Mouse (Mus musculus) urinary bladder, postnatal 4 days (tissue): ENCODE data around the gene Slc22a12.

Experiments
- DNase-seq, 2 experiments: peaks; one replicate each; pipeline ENCODE4 v3.0.0; 2021 to 2022; ENCODE audit warnings: low spot score in 2 of 2

Slc22a12 gene

DNA sequence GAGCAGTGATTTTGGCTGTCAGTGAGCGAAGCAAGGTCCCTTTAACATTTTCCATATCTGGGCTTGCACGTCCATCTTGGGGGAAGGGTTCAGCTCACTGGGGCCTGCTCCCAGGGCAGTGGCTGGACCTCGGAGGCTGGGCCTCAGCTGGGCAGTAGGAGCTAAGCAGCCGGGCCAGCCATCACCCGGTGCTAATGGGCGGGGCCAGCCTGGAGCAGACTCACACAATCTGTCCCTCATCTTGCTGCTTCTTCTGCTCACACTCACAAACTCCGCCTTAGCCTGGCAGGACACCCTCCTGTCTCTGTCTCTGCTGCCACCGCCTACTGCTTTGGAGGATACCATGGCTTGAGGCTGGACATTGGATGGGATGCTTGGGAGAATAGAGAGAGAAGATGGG is 26.7 kb downstream of the Slc22a12 start:
- no peak for DNase-seq

DNA sequence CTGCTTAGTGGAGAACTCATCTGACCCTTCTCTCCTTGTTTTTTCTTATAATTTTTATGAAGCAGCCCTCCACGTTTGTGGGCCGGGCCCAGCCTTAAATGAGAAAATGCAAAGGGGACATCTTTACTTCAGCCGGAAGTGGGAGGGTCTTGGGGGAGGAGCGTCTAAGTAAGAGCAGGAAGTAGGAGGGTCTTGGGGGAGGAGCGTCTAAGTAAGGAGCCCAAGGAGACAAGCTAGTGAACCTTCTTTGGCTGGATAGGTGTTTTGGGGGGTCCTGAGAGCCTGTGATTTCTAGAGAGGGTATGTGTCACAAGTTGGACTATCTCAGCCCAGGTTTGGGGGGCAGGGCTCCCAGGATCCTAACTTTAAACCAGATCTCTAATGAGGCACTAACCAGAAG is 27.4 kb downstream of the Slc22a12 start:
- DNase-seq, result no peak

DNA sequence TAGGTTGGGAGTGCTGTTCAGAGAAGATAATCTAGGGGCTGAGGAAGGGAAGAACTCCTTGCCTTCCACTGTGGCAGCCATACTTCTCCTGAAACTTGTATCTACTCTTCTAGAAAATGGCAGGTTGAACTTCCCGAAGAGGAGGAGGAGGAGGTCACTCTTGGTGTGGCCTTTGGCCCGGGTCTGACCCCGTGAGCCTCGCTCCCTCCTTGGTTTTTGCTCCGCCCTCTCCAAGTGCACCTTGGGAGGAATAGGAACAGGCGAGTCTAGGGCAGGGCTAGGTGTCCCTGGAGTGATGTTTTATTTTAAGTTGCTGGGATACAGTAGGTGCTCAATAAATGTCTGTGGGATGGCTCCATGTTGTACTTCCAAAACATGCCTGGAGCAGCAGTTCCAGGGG is 27.9 kb downstream of the Slc22a12 start:
- DNase-seq, result no peak

DNA sequence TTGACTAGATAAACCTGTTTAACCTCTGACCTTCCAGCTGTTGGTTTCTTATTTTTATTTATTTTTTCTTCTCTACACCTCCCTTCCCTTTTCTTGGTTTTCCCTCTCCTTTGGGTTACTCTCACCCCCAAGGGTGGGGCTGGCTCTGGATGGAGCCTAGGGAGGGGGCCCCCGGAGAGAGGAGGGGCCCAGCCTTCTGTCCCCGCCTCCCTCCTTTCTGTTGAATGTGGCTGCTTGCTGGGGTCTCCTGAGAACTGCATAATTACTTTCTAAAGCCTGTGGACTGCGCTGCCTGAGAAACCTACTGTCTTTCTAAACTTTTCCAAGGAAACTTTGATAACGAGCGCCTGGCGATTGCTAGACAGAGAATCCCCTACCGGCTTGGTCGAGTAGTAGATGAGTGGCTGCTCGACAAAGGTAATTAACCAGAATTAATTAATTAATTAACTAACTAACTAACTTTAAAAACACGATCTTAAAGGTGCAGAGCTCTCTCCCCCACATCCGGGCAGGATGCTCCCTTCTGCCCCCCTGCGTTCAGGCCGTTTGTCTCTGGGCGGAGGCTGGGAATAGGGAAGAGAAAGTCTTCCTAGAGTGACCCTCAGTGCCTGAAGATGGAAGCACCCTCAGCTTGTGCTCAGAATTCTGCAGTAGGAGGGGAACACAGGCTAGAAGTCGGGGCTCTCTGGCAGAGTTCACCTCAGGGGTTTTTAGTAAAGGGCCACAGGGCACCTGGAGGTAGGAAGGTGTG is 29.3 kb downstream of the Slc22a12 start:
- no peak for DNase-seq

DNA sequence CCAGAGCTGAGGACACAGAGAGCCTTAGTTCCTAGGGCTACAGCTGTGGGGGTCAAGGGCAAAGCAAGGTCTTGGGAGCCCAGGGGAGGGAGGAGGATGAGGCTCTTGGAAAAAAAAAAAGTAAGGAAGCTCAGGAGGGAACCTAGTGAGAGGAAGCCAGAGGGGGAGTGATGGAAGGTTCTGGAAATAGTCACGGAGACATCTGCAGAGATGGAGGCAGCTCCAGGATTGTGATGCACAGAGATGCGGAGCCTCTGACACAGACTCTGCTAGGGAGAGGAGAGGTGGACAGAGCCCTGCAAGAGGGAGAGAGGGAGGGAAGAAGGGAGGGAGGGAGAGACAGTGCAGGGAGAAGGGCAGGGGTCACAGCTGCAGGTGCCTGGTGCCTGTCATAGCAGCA is 32.3 kb downstream of the Slc22a12 start:
- DNase-seq, result no peak

DNA sequence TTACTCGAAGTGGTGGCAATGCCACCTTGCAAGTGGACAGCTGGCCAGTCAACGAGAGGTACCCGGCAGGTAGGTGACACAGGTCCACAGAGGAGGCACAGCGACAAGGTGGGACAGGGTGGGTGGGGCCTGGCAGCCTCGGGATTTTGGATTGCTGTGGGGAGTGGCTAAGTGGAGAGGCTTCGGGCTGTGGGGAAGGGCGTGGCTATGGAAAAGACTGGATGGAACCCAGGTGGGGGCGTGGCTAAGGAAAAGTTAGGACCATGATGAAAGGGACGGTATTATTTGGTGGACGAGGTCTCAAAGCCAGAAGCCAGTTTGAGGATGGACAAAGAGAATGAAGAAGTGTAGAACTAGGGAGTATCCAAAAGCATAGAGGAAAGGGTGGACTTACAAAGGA is 33.0 kb downstream of the Slc22a12 start:
- DNase-seq, result no peak

DNA sequence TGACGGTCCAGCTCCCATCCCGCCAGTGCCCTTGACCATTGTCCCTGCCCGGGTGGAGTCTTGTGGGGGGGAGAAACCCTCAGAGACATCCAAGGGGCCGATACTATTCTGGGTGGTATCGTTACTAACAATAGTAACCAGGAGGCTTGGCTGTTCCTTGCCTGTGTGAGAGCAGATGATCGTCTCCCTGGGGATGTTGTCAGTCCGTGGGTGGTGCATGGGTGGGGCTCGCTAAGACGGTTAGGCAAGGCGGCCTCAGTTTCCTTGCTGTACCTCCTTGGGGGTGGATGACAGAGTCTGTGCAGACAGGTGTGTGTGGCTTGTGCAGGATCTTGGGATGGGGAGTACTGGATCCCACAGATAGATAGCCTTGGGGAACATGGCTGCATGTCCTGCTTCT is 35.4 kb downstream of the Slc22a12 start:
- no peak for DNase-seq

DNA sequence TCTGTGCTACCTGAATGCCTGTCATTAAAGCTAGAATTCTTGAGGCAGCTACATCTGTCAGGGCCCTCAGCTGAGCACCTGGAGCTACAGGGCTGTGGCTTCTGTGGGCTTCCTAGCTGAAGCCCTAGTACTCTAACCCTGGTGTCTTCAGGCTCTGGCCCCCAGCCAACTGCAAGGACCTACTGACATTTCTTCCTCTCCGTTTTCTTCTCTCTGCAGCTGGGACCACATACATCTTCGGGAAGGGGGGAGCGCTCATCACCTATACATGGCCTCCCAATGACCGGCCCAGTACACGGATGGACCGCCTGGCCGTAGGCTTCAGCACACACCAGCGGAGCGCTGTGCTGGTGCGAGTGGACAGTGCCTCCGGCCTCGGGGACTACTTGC is 38.2 kb downstream of the Slc22a12 start:
- no peak for DNase-seq

DNA sequence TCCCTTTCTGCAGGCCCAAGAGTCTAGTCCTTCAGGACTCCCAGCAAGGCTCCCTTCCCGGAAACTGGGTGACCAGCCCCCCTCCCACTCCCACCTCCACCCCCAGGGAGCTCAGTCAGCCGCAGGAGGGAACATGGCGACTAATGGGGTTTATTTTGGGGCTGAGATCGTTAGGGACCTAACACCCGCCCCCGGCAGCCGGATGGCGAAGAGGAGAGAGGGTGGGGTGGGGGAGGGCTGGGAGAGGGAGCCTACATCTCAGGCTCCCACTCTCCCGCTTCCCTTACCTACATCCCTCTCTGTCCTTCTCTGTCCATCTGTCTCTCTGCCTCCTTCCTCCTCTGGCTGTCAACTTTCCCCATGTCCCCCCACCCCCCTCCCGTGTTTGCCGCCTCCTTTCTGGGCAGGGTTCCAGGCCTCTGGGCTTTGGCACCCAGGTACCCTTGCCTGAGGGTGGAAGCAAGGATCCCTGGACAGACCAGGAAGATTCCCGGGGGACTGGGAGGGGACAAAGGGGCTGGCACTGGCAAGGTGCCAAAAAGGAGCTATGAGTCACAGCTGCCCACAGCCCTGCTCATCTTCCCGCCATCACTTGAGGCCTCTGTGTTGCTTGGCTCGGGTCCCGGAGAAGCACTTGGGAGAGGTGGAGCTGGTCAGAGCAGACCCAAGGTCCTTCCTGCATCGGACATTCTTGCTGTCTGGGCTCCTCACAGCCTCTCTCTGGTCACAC is 38.7 kb downstream of the Slc22a12 start:
- no peak for DNase-seq

DNA sequence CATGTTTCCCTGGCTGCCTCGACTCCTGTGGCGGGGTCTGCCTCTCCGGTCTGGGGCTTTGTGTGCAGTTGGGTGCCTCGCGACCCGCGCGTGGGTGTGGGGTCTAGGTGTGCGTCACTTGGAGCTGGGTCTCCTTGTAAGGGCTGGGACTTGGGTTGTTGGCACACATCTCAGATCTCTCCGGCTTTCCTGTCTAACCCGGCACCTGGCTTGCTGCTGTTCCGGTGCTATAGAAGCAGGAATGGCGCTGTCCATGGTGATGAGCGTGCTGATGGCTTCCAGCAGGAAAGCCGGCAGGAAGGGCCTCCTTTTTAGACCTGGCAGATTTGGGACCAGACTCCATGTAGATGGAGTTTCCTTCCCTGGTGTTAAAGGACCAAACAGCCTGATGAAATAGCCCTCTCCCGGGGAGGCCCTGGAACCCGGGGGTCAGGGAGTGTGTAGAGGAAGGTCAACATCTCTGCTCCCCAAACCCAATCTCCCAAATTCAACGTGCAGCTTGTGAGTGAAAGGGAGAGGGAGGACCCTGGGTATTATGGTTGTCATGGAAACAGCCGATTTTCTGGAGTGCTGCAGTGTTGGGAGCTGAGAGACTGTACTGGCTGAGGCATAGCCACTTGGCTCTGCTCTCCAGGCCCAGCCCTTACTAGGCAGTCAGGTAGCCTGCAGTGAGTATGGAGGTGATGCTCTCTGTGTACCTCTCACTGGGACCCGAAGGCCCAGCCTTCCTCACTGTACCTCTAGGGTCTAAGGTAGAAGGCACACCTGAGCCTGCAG is 40.1 kb downstream of the Slc22a12 start:
- DNase-seq, result peak; percentile 54 to 72

DNA sequence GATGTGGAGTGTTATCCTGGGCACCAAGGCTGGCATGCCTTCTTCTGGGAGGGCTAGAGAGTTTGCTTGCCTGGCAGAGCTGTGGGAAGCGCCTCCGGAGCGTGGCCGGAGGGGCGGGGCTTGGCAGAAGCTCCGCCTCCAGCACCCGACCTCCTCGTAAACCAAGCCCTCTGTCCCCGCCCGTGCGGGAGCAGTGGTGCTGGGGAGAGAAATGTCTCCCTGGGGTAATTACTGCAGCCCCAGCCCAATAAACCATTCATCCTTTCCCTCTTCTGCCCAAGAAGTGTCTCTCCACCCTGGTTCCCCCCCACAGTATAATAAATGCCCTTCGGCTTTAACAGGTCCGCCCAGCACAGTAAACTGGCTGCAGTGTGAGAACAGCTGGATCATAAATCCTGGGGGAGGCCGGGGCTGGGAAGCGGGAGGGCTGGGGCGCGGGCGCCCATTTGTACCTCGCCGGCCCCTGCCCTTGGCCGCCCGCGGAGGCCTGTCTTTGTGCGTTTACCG is 40.7 kb downstream of the Slc22a12 start:
- DNase-seq, result no peak

DNA sequence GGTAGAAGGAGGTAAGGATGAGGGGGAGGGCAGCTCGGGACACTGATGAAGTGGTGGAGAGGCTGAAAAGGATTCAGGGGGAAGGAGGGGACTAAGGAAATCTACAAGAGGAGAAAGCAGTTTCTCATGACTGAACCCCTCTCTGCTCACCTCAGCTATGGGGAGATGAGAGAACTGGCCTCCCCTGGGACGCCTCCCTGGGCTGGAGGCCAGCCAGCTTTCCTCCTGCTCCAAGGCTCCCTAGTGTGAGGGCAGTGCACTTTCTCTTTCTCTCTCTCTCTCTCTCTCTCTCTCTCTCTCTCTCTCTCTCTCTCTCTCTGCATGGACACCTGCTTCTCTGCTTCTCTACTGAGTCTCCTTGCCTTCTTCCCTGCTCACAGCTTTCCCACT is 42.2 kb downstream of the Slc22a12 start:
- no peak for DNase-seq

DNA sequence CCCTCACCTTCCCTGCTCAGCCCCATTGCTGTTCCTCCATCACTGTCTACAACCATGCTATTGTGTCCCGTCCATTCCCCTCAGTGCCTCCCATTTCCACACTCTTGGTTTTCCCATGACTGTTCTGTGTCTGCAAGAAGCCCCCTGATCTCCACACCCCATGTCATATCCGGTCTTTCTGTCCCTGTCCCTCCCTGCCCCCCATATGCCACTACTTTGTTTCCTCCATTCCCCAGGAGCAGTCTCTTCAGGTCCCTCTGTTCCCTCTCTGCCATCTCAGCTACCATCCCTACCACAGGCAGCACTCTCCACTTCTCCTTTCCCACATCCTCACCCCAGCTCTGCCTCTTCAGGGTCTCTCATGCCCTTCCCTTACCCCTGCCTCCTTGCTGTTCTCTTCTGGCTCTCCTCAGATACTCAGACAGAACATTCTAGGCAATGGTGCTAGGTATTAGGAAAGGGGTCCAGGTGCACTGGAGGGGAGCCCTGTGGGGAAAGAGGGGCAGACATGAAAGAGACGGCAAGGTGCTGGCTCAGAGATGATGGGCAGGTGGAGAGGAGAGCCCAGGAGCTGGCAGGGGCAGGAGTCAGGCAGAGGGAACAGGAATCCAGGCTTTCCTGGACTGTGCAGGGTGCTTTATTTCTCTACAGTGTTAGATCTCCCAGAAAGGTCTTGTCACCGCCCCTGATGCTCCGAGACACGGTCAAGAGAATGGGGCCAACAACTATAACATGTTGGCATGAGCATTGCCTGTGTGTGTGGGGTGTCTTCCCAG is 42.8 kb downstream of the Slc22a12 start:
- no peak for DNase-seq

DNA sequence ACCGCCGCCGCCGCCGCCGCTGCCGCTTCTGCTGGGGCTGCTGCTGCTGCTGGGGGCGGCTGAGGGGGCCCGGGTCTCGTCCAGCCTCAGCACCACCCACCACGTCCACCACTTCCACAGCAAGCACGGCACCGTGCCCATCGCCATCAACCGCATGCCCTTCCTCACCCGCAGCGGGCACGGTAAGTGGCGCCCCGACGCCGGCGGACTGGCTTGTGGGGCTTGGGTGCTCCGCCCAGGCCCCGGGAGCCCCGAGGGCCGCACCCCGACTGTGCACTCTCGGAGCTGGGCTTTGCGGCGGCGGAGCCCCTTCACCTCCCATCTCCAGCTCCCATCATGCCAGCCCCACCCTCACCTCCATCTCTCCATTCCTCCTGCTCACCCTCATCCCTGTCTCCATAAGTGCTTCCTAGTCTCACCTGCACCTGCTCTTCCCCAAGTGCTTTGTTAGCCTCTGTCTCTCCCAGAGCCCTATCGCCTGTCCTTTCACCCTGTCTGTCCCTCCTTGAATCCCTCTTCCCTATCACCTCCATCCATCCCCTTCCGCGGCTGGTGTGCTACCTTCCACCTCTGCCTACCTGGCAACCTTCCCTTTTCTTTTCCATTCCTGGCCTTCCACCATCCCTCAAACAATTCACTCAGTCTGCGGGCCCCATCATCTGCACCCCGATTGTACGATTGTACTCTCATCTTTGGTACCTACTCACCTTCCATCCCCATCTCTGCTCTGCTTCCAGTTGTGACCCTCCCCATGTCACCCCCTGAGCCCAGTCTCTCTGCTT is 44.3 kb downstream of the Slc22a12 start:
- no peak for DNase-seq

DNA sequence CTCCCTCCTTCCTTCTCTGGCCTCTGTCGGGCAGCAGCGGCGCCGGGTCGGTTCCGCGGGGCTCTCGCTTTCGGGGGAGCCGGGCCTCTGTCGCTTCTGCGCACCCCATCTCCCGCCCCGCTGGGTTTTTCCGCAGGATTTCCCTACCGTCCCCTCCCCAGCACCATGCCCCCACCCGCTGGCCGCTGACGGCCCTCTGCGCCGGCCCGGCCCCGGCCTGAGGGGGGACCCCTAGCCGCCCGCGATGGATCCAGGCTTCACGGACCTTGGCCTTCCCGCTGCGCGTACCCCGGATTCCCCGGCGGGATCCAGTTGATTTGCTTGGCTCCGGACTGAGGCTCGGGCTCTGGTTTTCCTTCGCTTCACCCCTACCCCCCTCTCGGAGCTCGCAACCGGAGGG is 45.0 kb downstream of the Slc22a12 start:
- DNase-seq, result no peak

DNA sequence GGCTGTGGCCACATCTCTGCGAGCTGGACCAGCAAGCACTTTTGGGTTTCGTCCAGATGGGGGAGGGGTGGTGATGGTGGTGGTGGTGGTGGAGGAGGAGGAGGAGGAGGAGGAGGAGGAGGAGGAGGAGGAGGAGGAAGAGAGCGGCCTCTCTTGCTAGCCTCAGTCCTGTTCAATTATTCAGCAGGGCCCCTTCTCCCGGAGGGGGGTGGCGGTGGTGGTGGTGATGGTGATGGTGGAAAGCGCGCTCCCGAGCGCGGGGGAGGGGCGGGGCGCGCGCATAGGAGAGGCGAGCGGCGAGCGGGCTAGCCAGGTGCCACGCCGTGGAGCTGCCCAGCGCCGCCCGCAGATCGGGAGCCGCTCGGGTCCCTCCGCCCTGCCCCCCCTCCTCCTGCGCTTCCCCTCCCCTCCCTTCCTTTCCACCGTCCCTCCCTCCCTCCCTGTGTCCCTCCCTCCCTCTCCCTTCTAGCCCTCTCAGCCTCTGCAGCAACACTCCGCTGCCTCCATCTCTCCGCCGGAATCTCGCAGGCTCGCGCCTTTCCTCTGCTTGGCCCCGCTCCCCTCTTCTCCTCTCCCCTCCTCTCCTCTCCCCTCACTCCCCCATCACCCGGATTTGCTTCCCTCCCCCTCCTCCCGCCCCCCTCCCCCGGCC is 45.6 kb downstream of the Slc22a12 start:
- no peak for DNase-seq

DNA sequence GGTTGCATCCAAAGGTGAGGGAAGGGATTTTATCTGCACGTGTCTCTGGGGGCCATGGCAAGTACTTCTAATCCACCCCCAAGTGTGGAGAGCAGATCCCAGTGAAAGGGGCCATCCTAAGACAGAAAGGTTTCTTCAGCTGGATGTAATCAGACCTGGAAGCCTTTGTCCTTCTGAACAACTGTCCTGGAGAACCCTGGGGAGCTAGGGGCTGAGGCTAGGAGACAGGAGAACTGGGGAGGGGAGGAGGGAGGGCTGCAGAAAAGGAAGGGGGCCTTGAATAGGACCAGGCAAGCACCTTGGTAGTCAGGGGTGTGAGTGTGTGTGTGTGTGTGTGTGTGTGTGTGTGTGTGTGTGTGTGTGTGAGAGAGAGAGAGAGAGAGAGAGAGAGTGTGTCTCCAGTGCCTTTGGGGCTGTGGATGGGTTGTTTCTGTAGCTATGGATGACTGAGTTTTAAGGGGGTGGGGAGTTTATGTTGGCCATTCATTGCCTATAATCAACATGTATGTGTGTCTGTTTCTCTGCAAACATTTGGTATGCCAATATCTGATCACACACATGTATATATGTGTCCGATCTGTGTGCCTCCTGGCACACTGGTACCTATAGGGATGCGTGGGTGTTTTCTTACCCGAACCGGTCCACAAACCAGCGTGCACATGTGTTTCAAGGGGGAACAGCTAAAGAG is 46.2 kb downstream of the Slc22a12 start:
- no peak for DNase-seq

DNA sequence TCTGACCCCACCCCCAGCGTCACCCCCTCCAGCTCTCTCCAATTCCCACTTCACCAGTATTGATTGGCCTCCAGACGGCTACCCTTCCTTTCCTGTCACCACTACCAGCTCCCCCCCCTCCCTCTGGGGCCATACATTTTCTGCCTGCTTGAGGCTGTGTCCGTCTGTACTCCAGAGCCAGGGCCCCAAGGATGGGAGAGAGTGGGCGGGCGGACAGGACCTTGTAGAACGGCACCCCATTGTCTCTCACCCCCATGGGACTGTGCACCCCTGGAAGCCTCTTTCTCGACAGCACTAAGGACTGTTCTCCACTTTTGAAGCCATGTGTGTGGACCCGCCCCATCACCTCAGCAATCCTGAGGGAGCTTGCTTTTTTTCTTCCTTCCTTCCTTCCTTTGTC is 47.1 kb downstream of the Slc22a12 start:
- no peak for DNase-seq

DNA sequence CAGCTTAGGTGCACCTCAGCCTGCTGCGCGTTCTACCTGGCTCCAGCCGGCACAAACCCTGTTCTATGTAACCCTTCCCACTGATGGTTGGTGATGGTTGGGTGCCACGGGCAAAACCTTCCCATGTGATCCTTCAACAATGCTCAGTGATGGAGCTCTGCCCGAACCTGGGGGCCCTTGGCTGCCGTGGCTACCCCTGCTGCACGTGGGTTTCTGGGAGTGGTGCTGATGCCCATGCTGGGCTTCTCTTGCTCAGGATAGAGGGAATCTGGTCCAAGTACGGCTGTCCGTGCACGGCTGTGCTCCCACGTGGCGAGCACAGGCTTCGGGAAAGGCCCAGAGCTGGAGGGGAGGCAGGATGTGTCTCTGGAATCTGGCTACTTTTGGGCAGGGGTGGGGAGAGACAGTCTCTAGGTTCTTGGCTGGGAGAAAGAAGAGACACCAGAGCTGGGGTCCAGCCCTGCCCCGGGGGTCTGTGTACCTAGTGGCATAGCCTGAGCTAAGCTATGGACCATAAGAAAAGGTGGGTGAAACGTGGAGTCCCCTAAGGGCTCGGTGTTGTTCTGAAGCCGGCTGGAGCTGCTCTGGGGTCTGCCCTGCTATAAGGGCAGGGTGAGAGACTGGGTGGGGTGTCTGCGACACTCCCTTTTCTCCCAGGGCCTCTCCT is 48.2 kb downstream of the Slc22a12 start:
- DNase-seq, result no peak
